Mouse (Mus musculus) thymus, postnatal 36 days (tissue): ENCODE measurements around the gene Atxn7l1.

Experiments
- DNase-seq, 2 experiments: peaks; one replicate each; pipeline ENCODE4 v3.0.0; 2022; ENCODE audit warnings: mixed read lengths in 2 of 2

The Atxn7l1 gene

GRCm38 (mm10) chr12:33236344-33237049, 89.0 kb downstream of the Atxn7l1 start:
- no peak for DNase-seq

- no peak for DNase-seq
These were observed 89.6 kb downstream of the Atxn7l1 start for GRCm38 (mm10) chr12:33237108-33237507.

GRCm38 (mm10) chr12:33242679-33243078, 95.2 kb downstream of the Atxn7l1 start:
- no peak for DNase-seq

GRCm38 (mm10) chr12:33244132-33244875, 96.8 kb downstream of the Atxn7l1 start:
- DNase-seq: no peak

- no peak for DNase-seq
These were observed 98.0 kb downstream of the Atxn7l1 start for GRCm38 (mm10) chr12:33245455-33245854.

- DNase-seq: no peak
These were observed 99.4 kb downstream of the Atxn7l1 start for GRCm38 (mm10) chr12:33246878-33247277.

GRCm38 (mm10) chr12:33250197-33250596, 102.7 kb downstream of the Atxn7l1 start:
- no peak for DNase-seq

- DNase-seq: no peak
These were observed 103.9 kb downstream of the Atxn7l1 start for GRCm38 (mm10) chr12:33251399-33251798.

- DNase-seq: no peak
These were observed 105.1 kb downstream of the Atxn7l1 start for GRCm38 (mm10) chr12:33252621-33253020.

GRCm38 (mm10) chr12:33253206-33253605, 105.7 kb downstream of the Atxn7l1 start:
- DNase-seq: no peak

- no peak for DNase-seq
These were observed 107.8 kb downstream of the Atxn7l1 start for GRCm38 (mm10) chr12:33255256-33255655.

- no peak for DNase-seq
These were observed 108.9 kb downstream of the Atxn7l1 start for GRCm38 (mm10) chr12:33256426-33256825.

- no peak for DNase-seq
These were observed 111.6 kb downstream of the Atxn7l1 start for GRCm38 (mm10) chr12:33258995-33259529.

- no peak for DNase-seq
These were observed 113.1 kb downstream of the Atxn7l1 start for GRCm38 (mm10) chr12:33260575-33260974.

GRCm38 (mm10) chr12:33265877-33266276, 118.4 kb downstream of the Atxn7l1 start:
- DNase-seq: no peak

GRCm38 (mm10) chr12:33267965-33268364, 120.5 kb downstream of the Atxn7l1 start:
- DNase-seq: no peak

- DNase-seq: peak; percentile 13 to 24
These were observed 122.2 kb downstream of the Atxn7l1 start for GRCm38 (mm10) chr12:33269743-33270142.

GRCm38 (mm10) chr12:33271865-33272264, 124.4 kb downstream of the Atxn7l1 start:
- no peak for DNase-seq

- no peak for DNase-seq
These were observed 124.9 kb downstream of the Atxn7l1 start for GRCm38 (mm10) chr12:33272441-33272840.

GRCm38 (mm10) chr12:33273147-33273546, 125.7 kb downstream of the Atxn7l1 start:
- no peak for DNase-seq

- no peak for DNase-seq
These were observed 126.2 kb downstream of the Atxn7l1 start for GRCm38 (mm10) chr12:33273668-33274067.

- no peak for DNase-seq
These were observed 128.5 kb downstream of the Atxn7l1 start for GRCm38 (mm10) chr12:33276028-33276427.

GRCm38 (mm10) chr12:33277427-33277826, 129.9 kb downstream of the Atxn7l1 start:
- DNase-seq: no peak

GRCm38 (mm10) chr12:33279159-33279558, 131.7 kb downstream of the Atxn7l1 start:
- no peak for DNase-seq
